Comparison of ENCODE assay signal across 16 mouse cellular contexts in genomic region chr11:84347766-84348165, GRCm38 (mm10).
DNase-seq lines count a peak whose midpoint lies in the region; ATAC-seq lines count a peak whose summit lies in the region.
"Had no signal": no experiment of that assay in that cellular context is flagged by ENCODE, and none has a peak within 500 bp of the region (broad histone marks: within the 10 kb centered on the region; RNA-seq: fewer than 3 reads in every experiment).

No protein-coding gene starts in this region.

- ATAC-seq in forebrain, embryonic 13.5 days, result peak; percentile 77; the same call in 1 of the 2 replicates
- ATAC-seq in hindbrain, embryonic 15.5 days (ENCODE audit: low FRiP score, low read depth), result no peak
- ATAC-seq: liver, embryonic 12.5 days had no signal

- 46% methylated on average over 2 of the region's 2 CpGs for WGBS in forebrain, embryonic 13.5 days
- 92% methylated on average over 2 of the region's 2 CpGs for WGBS in forebrain, embryonic 10.5 days
- WGBS in hindbrain, embryonic 15.5 days, result 49% methylated on average over 2 of the region's 2 CpGs

- H3K36me3 ChIP-seq in forebrain, embryonic 13.5 days (ENCODE audit: poor library complexity, severe bottlenecking), result no peaks in the 10 kb centered on the region
- H3K36me3 ChIP-seq in forebrain, embryonic 10.5 days (replicated peaks), result peaks cover 18% of the 10 kb centered on the region
- H3K36me3 ChIP-seq in hindbrain, embryonic 15.5 days, result no peaks in the 10 kb centered on the region
- H3K36me3 ChIP-seq: kidney, embryonic 15.5 days had no signal

- H3K9ac ChIP-seq in forebrain, embryonic 13.5 days, result no peak overlapping the region
- H3K9ac ChIP-seq in hindbrain, embryonic 15.5 days, result no peak overlapping the region
- H3K9ac ChIP-seq: kidney, embryonic 15.5 days; liver, embryonic 12.5 days; lung, embryonic 14.5 days had no signal

- intact Hi-C loops in left cerebral cortex, postnatal 10 days (cut with DNase I), result no loop called here

- no peak for DNase-seq in forebrain, embryonic 10.5 days (ENCODE audit: extremely low spot score, low spot score)
- peak; percentile 35 to 48 for DNase-seq in left cerebral cortex, postnatal 10 days (ENCODE audit: extremely low spot score in 1 of 2, low spot score in 2 of 2)
- DNase-seq in left cerebral cortex, adult 9 months (ENCODE audit: low spot score in 2 of 2), result no peak
- DNase-seq in brain, adult 2 months (ENCODE audit: low read depth, low spot score), result peak; percentile 50
- DNase-seq in thymus, postnatal 0 days (ENCODE audit: low spot score), result no peak
- DNase-seq in spleen, adult 18-20 months, result no peak
- DNase-seq: cerebellum, postnatal 36 days; gastrocnemius, postnatal 25 days; lung, embryonic 14.5 days; lung, postnatal 4 days had no signal

- no peak overlapping the region for H3K4me2 ChIP-seq in forebrain, embryonic 13.5 days
- no peak overlapping the region for H3K4me2 ChIP-seq in hindbrain, embryonic 15.5 days
- H3K4me2 ChIP-seq: kidney, embryonic 15.5 days; liver, embryonic 12.5 days; lung, embryonic 14.5 days had no signal

- peaks cover 37% of the 10 kb centered on the region for H3K4me1 ChIP-seq in forebrain, embryonic 13.5 days
- peaks cover 25% of the 10 kb centered on the region for H3K4me1 ChIP-seq in forebrain, embryonic 10.5 days
- H3K4me1 ChIP-seq in hindbrain, embryonic 15.5 days (replicated peaks), result peaks cover 40% of the 10 kb centered on the region
- H3K4me1 ChIP-seq: kidney, embryonic 15.5 days; limb, embryonic 10.5 days had no signal

- no peak overlapping the region for H3K4me3 ChIP-seq in forebrain, embryonic 13.5 days
- no peak overlapping the region for H3K4me3 ChIP-seq in forebrain, embryonic 10.5 days
- H3K4me3 ChIP-seq in hindbrain, embryonic 15.5 days, result no peak overlapping the region
- H3K4me3 ChIP-seq: kidney, embryonic 15.5 days; limb, embryonic 10.5 days; liver, embryonic 12.5 days had no signal

- H3K27ac ChIP-seq in forebrain, embryonic 13.5 days, result peak overlapping the region; percentile 33
- no peak overlapping the region for H3K27ac ChIP-seq in forebrain, embryonic 10.5 days
- peak overlapping the region; percentile 55; the same call in 1 of the 2 replicates for H3K27ac ChIP-seq in hindbrain, embryonic 15.5 days (replicated peaks)
- H3K27ac ChIP-seq: kidney, embryonic 15.5 days; limb, embryonic 10.5 days; liver, embryonic 12.5 days had no signal

- no peaks in the 10 kb centered on the region for H3K9me3 ChIP-seq in forebrain, embryonic 13.5 days (replicated peaks)
- H3K9me3 ChIP-seq in forebrain, embryonic 10.5 days, result no peaks in the 10 kb centered on the region
- H3K9me3 ChIP-seq in hindbrain, embryonic 15.5 days, result no peaks in the 10 kb centered on the region
- H3K9me3 ChIP-seq: kidney, embryonic 15.5 days; limb, embryonic 10.5 days; liver, embryonic 12.5 days had no signal

- H3K27me3 ChIP-seq in forebrain, embryonic 13.5 days, result no peaks in the 10 kb centered on the region
- no peaks in the 10 kb centered on the region for H3K27me3 ChIP-seq in forebrain, embryonic 10.5 days (ENCODE audit: poor library complexity, severe bottlenecking)
- no peaks in the 10 kb centered on the region for H3K27me3 ChIP-seq in hindbrain, embryonic 15.5 days
- H3K27me3 ChIP-seq: CH12.LX; kidney, embryonic 15.5 days; liver, embryonic 12.5 days had no signal

Comparison
In these comparisons a context has a peak if more than half of its experiments do, and no peak if none do; other contexts are left out.
1. DNase-seq: peak in left cerebral cortex, postnatal 10 days (2 of 2) and brain, adult 2 months (single experiment); none in forebrain, embryonic 10.5 days (single experiment), left cerebral cortex, adult 9 months (0 of 2), thymus, postnatal 0 days (single experiment) and spleen, adult 18-20 months (0 of 2).